Mouse (Mus musculus) lung, postnatal 0 days (tissue): Measurements from ENCODE around the gene Cplx2.

Experiments used
- CTCF ChIP-seq: IDR thresholded peaks from 2 replicates; pipeline ENCODE4 v1.5.1; 2016; ENCODE audit warnings: antibody characterized with exemption, mild to moderate bottlenecking
- EP300 ChIP-seq: IDR thresholded peaks from 2 replicates; pipeline ENCODE4 v1.6.1; 2016; ENCODE audit warnings: antibody characterized with exemption, mild to moderate bottlenecking, control low read depth

DNA sequence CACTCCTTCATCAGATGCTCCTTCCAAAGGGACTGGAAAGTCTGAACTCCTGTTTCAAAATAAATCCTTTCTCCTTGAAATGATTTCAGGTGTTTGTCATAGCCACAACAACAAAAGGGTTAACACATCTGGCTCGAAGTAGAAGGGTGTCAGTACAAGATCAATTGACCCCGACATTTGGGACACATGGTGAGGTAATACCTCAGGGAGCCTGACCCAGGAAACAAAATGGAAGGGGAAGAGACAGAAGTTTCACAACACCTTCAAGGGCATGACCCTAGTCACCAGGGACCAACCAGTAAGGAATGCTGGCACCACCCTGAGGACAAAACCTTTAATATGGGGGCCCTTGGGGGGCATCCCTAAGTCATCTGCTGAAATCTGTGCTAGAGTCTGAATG is 58.9 kb downstream of the Cplx2 start:
- TF ChIP-seq CTCF (no peak), EP300 (no peak)
